Mouse (Mus musculus) midbrain, embryonic 16.5 days (tissue): ENCODE measurements around the gene Myo1f. TPM values are rescaled to one million over a fixed set of nuclear protein-coding genes. Genes with fewer than 3 reads are reported as not detected.

Experiments used
- ATAC-seq: fragments of 200-750 bp; cut with Nextera tagmentation; 2 replicates; pipeline ENCODE4 v1.8.0; 2017; ENCODE audit warnings: moderate TSS enrichment
- H3K27ac ChIP-seq: fragments of 300-500 bp; sonication (generic); 2 replicates; pipeline ENCODE4 v1.5.1; 2014; ENCODE audit warnings: mild to moderate bottlenecking, low read length, mixed read lengths
- H3K27me3 ChIP-seq: fragments of 300-500 bp; sonication (generic); 2 replicates; pipeline ENCODE4 v1.6.1; 2014; ENCODE audit warnings: low read depth, low read length, mixed read lengths; ENCODE audit not compliant: control insufficient read depth, insufficient read depth
- H3K36me3 ChIP-seq: fragments of 300-500 bp; sonication (generic); 2 replicates; pipeline ENCODE4 v1.6.1; 2014; ENCODE audit warnings: mild to moderate bottlenecking, low read length, moderate library complexity, mixed read lengths; ENCODE audit not compliant: control insufficient read depth, insufficient read depth
- H3K4me1 ChIP-seq: fragments of 300-500 bp; sonication (generic); 2 replicates; pipeline ENCODE4 v1.6.1; 2014; ENCODE audit warnings: mild to moderate bottlenecking, low read length, mixed read lengths; ENCODE audit not compliant: control insufficient read depth, insufficient read depth
- H3K4me2 ChIP-seq: fragments of 300-500 bp; sonication (generic); 2 replicates; pipeline ENCODE4 v1.6.1; 2014; ENCODE audit warnings: mild to moderate bottlenecking, low read length, mixed read lengths
- H3K4me3 ChIP-seq: fragments of 300-500 bp; sonication (generic); 2 replicates; pipeline ENCODE4 v1.5.1; 2014; ENCODE audit warnings: low read depth, mild to moderate bottlenecking, low read length, moderate library complexity, mixed read lengths
- H3K9ac ChIP-seq: fragments of 300-500 bp; sonication (generic); 2 replicates; pipeline ENCODE4 v1.6.1; 2014; ENCODE audit warnings: low read depth, low read length, mixed read lengths
- H3K9me3 ChIP-seq: fragments of 300-500 bp; sonication (generic); replicated peaks from 2 replicates; pipeline ENCODE4 v1.6.1; 2014; ENCODE audit warnings: mild to moderate bottlenecking, low read length, mixed read lengths; ENCODE audit not compliant: control insufficient read depth, poor library complexity, severe bottlenecking
- WGBS: fragments of 180-500 bp; shearing (Covaris S2); extraction: QIAGEN DNeasy Blood & Tissue Kit; methylation state at CpG from one replicate; pipeline ENCODE4 v1.1.7; 2014; 5-methylcytosine and 5-hydroxymethylcytosine counted together
- polyA plus RNA-seq: library from polyadenylated mRNA; unstranded; fragments of >200 nt; fragmentation: Nextera tagmentation; extraction: Ambion mirVana; gene quantifications from 2 replicates; pipeline ENCODE4 v1.2.1, GENCODE M21; 2015

Myo1f gene
- polyA plus RNA-seq, 1 experiment from 2014 or later, result 1.6 TPM

DNA sequence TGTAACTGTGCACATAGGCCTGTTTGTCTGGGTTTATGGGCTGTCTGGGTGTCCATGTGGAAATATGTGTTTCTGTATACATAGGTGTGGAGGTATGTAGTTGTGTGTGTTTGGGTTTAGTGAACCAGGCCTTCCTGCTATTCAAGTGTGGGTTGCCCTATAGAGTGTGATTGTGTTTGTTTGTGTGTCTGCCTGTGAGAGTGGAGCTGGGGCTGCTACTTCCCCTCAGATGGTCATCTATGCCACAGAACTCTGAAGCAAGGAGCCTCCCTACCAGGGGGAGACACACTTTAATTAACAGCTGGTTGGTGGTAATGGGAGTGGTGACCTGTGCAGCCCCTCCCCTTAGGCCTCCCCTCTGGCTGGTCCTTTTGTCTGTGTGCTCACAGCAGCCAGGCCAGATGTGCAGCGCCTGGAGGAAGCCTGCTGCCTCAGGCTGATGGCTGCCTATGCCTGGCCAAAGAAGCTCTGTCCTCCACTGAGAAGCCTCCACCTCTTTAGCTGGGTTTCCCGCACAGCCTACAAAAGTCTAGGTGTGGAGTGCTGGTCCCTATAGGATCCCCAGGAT lies 30.6 kb upstream of the Myo1f start:
- peak overlapping the region; percentile 55 for H3K27ac ChIP-seq

DNA sequence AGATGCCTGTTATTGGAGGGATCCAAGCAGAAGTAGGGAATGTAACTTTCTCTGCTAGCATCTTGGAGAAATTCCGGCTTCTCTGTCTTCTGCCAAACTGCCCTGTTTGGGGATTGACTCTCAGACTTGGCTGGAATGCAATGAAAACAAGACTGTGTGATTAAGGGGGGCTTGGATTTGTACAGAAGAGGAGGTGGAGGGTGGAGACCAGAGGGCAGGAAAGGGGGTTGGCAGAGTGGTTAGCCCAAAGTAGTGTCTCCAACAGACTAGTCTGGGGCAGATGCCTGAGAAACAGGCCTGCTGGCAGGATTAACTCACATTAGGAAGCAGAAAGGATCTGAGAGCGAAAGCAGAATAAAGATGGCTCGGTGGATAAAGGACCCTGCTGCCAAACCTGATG lies 29.0 kb upstream of the Myo1f start:
- no peak overlapping the region for H3K9ac ChIP-seq
- H3K36me3 ChIP-seq, result peaks cover 2% of the 10 kb centered on the region; the same call in 1 of the 2 replicates
- H3K27ac ChIP-seq, result no peak overlapping the region
- H3K4me3 ChIP-seq, result no peak overlapping the region
- H3K9me3 ChIP-seq, result no peaks in the 10 kb centered on the region
- no peak overlapping the region for H3K4me2 ChIP-seq
- no peak for ATAC-seq
- H3K27me3 ChIP-seq, result no peaks in the 10 kb centered on the region
- peaks cover 17% of the 10 kb centered on the region for H3K4me1 ChIP-seq
- 49% methylated on average over 3 of the region's 3 CpGs for WGBS

More for the DNA sequence above, 30.6 kb upstream of the Myo1f start:
- H3K4me3 ChIP-seq, result peak overlapping the region; percentile 67
- H3K27me3 ChIP-seq, result no peaks in the 10 kb centered on the region
- peak overlapping the region; percentile 75 for H3K9ac ChIP-seq
- peaks cover 17% of the 10 kb centered on the region for H3K4me1 ChIP-seq
- peak; percentile 47 for ATAC-seq
- peak overlapping the region; percentile 70 for H3K4me2 ChIP-seq
- no peaks in the 10 kb centered on the region for H3K9me3 ChIP-seq
- WGBS, result 7% methylated on average over 2 of the region's 2 CpGs
- no peaks in the 10 kb centered on the region; the same call in 1 of the 2 replicates for H3K36me3 ChIP-seq

DNA sequence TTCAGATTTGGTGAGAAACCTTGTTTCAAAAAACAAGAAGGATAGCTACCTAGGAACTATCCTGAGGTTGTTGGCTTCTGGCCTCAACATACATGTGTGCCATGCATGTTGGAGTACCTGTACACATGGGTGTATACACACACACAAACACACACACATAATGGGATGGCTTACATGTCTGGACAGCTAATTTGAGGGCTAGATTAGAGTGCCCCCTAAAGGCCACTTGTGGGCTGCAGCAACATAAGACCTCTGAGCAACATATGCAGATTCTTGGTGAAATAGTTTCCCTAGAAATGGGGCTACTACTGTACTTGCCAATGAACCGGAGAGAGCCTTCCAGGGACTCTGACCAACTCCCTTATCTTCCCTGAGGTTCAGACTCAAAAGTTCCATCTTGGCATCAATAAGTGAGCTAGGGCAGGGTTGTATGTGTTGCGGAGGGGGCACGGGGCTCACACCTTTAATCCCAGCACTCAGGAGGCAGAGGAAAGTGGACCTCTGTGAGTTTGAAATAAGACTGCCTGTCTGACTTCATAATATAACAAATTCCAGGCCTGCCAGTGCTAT lies 16.3 kb upstream of the Myo1f start:
- peaks cover 15% of the 10 kb centered on the region for H3K36me3 ChIP-seq
- ATAC-seq, result no peak
- no peaks in the 10 kb centered on the region for H3K27me3 ChIP-seq
- 95% methylated on average over 3 of the region's 3 CpGs for WGBS
- no peaks in the 10 kb centered on the region for H3K9me3 ChIP-seq
- no peaks in the 10 kb centered on the region for H3K4me1 ChIP-seq
- H3K9ac ChIP-seq, result no peak overlapping the region
- H3K27ac ChIP-seq, result no peak overlapping the region
- H3K4me2 ChIP-seq, result no peak overlapping the region
- no peak overlapping the region for H3K4me3 ChIP-seq

DNA sequence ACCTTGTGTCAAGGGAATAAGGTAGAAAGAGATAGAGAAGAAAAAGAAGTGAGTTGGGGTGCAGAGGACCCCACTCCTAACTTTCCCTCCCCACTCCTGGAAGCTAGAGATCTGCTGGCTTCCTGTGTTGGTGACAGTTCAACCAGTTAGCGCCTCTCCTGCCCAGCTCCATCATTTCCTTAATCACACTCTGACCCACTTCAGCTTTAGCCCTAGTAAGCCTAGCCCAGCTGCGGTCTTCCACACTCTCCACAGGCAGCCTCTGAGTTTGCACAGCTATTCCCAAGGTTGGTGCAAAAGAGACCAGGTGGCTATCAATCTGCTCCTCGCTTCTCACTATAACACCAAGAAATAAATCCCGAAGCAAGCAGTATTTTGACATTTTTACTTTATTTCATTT lies 15.6 kb upstream of the Myo1f start:
- WGBS, result 90% methylated on average over 4 of the region's 4 CpGs

DNA sequence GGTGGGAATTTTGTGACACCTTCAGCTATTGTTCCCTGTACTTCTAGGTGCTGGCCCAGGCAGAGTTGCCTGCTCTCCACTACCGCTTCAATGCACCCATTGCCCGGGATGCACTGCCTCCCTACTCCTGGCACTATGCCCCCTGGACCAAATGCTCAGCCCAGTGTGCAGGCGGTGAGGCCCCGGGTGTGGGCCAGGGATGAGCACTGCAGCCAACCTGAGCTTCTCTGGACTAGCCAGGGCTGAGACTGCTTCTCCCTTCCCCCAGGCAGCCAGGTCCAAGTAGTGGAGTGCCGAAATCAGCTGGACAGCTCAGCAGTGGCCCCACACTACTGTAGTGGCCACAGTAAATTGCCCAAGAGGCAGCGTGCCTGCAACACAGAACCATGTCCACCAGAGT lies 6.3 kb upstream of the Myo1f start:
- 96% methylated on average over 6 of the region's 6 CpGs for WGBS
- ATAC-seq, result no peak
- H3K27me3 ChIP-seq, result no peaks in the 10 kb centered on the region
- H3K27ac ChIP-seq, result no peak overlapping the region
- no peaks in the 10 kb centered on the region for H3K9me3 ChIP-seq
- no peak overlapping the region for H3K4me2 ChIP-seq
- no peaks in the 10 kb centered on the region for H3K4me1 ChIP-seq
- no peak overlapping the region for H3K4me3 ChIP-seq
- H3K9ac ChIP-seq, result no peak overlapping the region
- H3K36me3 ChIP-seq, result peaks cover 25% of the 10 kb centered on the region

More for the DNA sequence above, 15.6 kb upstream of the Myo1f start:
- H3K4me3 ChIP-seq, result no peak overlapping the region
- no peaks in the 10 kb centered on the region for H3K9me3 ChIP-seq
- no peak overlapping the region for H3K27ac ChIP-seq
- H3K36me3 ChIP-seq, result peaks cover 13% of the 10 kb centered on the region
- H3K4me1 ChIP-seq, result no peaks in the 10 kb centered on the region
- ATAC-seq, result no peak
- no peak overlapping the region for H3K9ac ChIP-seq
- H3K4me2 ChIP-seq, result no peak overlapping the region
- no peaks in the 10 kb centered on the region for H3K27me3 ChIP-seq

DNA sequence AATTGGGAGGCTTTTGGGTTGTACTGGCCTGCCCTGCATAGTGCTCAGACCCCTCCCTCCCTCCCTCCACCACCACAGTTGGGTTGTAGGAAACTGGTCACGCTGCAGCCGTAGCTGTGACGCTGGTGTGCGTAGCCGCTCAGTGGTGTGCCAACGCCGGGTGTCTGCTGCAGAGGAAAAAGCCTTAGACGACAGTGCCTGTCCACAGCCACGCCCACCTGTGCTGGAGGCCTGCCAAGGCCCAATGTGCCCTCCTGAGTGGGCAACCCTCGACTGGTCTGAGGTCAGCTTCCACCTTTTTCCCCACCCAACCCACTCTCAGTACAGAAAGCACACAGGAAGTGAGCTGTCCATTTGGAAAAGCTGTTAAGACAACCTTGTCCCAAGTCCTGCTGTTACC lies 5.1 kb upstream of the Myo1f start:
- Histone ChIP-seq H3K36me3 (peaks cover 20% of the 10 kb centered on the region), H3K9ac (no peak overlapping the region), H3K27ac (no peak overlapping the region), H3K4me2 (no peak overlapping the region), H3K9me3 (no peaks in the 10 kb centered on the region), H3K4me1 (no peaks in the 10 kb centered on the region), H3K4me3 (no peak overlapping the region), H3K27me3 (no peaks in the 10 kb centered on the region)
- no peak for ATAC-seq
- WGBS, result 86% methylated on average over 10 of the region's 10 CpGs

DNA sequence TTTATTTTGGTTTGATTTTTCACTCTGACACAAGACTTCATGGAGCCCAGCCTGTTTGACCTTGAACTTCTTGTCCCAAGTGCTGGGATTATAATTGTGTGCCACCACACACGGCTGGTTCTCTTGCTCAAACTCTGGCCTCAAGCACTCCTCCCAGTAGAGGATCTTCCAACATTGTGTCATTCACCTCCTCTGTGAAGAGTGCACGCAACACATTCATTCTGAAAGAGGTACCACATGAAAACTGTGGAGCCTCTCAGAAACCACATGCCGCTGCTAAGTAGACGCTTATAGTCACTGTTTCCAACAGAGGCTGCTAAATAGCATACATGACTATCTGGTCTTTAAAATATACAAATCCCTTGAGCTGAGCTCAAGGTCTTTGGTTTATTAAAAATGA lies 3.4 kb upstream of the Myo1f start:
- Histone ChIP-seq H3K36me3 (peaks cover 20% of the 10 kb centered on the region), H3K9ac (no peak overlapping the region), H3K27me3 (no peaks in the 10 kb centered on the region), H3K4me3 (no peak overlapping the region), H3K4me2 (no peak overlapping the region), H3K27ac (no peak overlapping the region), H3K9me3 (no peaks in the 10 kb centered on the region), H3K4me1 (no peaks in the 10 kb centered on the region)
- no peak for ATAC-seq
- WGBS, result 95% methylated on average over 4 of the region's 4 CpGs

DNA sequence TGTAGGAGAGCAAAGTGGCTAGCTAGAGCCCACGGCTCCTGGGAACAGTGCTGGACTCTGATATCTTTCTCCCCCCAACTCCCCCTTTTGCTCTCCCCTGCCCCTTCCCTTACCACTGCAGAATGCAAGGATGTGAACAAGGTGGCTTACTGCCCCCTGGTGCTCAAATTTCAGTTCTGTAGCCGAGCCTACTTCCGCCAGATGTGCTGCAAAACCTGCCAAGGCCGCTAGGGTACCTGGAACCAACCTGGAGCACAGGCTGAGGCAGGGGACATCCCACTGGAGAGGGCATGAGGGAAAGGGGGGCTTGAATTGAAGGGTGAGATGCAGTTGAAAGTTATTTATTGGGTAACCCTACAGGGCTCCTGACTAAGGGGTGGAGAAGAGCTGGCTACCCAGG lies 2.5 kb upstream of the Myo1f start:
- no peak overlapping the region for H3K4me3 ChIP-seq
- H3K27ac ChIP-seq, result no peak overlapping the region
- WGBS, result 39% methylated on average over 4 of the region's 4 CpGs
- no peaks in the 10 kb centered on the region for H3K27me3 ChIP-seq
- no peaks in the 10 kb centered on the region for H3K4me1 ChIP-seq
- H3K9me3 ChIP-seq, result no peaks in the 10 kb centered on the region
- H3K4me2 ChIP-seq, result no peak overlapping the region
- H3K9ac ChIP-seq, result no peak overlapping the region
- no peak for ATAC-seq
- peaks cover 18% of the 10 kb centered on the region; the same call in 1 of the 2 replicates for H3K36me3 ChIP-seq

DNA sequence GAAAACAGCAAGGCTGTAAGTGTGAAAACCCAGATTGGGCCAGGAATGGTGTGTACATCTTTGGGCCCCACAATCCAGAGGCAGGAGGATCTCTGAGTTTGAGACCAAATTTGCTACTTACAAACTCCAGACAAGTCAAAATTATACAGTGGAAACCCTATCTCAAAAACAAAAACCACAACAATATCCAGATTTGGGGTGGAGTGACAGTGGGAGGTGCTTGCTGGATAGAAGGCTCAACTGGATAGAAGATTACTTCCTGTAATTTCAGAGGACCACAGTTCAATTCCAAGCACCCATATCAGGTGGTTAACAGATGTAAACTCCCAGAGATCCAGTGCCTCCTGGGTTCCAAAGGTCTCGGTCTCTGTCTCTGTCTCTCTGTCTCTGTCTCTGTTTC lies 971 bp upstream of the Myo1f start:
- Histone ChIP-seq H3K27me3 (no peaks in the 10 kb centered on the region), H3K36me3 (peaks cover 9% of the 10 kb centered on the region; the same call in 1 of the 2 replicates), H3K9me3 (no peaks in the 10 kb centered on the region), H3K9ac (no peak overlapping the region), H3K4me1 (no peaks in the 10 kb centered on the region), H3K4me2 (no peak overlapping the region), H3K4me3 (no peak overlapping the region), H3K27ac (no peak overlapping the region)
- no peak for ATAC-seq
- WGBS, result 94% methylated on average over 1 of the region's 1 CpGs
